Mouse (Mus musculus) spleen, postnatal 4 days (tissue): ENCODE measurements around the gene Hist1h1d.
"Not testable (repeated sequence)": the region's sequence is repeated elsewhere in the genome, so short reads cannot be mapped to it uniquely, and the experiment has no call there.

Source experiments
- DNase-seq, 2 experiments: peaks; one replicate each; pipeline ENCODE4 v3.0.0; 2022; ENCODE audit warnings: low spot score in 2 of 2

Hist1h1d gene

DNA sequence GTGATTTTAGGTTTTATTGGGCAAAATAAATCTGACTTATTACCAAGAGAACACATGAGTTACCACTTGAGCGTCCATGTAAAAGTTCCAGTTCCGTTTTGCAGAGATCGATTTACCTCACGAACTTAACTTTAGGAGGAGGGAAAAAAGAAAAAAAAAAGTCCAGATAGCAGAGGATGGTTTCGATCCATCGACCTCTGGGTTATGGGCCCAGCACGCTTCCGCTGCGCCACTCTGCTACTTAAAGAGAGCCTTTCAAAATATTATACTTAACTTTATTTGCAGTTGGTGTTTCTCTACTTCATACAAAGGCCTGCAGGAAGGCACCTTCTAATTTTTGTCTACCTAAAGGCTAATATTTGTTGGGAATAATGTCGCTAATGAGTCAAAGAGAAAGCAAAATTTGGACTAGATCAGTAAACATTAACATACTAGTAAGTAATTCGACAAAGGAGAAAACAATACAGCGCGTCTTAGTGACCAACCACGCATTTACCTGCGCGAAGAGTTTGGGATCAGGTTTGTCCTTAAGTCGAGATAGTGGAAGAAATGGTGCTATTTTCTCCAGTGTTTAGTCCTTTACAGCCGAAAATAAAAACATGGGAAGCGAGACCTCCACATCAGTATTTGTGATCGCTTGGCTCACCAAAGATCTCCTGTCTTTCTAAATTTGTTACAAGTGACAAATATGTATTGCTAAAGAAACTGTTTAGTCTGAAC is 22.7 kb upstream of the Hist1h1d start:
- peak; percentile 72 to 84 for DNase-seq

DNA sequence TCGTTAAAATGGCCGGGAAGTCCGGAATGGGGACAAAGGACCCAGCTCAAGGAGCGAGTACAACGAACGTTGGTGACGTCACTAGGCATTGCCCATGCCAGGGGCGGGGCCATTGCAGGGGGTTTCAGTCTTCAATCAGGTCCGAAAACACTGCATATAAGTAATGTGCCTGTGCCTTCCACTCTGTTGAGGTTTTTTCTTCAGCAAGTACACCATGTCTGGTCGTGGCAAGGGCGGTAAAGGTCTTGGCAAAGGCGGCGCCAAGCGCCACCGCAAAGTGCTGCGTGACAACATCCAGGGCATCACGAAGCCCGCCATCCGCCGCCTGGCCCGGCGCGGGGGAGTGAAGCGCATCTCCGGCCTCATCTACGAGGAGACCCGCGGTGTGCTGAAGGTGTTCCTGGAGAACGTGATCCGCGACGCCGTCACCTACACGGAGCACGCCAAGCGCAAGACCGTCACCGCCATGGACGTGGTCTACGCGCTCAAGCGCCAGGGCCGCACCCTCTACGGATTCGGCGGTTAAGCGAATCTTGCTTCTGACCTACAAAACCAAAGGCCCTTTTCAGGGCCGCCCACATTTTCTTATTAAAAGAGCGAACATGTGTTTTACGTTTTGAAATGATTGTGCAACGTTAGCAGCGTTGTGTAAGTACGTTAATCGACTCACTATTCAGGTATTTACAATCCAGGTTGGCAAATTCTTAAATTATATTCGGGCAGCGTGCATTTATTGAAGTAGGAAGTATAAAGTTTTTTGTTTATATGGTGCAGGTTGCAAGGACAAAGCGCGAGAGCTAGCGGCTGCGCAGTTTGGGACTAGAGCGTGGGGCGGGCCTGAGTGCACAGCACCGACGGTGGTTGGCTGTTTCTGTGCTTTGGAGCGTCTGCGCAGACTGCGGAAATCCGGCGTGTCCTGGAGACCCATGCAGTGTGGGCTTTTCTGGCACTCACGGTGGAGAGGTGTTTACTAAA is 21.9 kb upstream of the Hist1h1d start, which contains the start of gene Hist1h4h:
Gene Hist1h4h (plus strand): TSS at position 150 of the 975 bp plus-strand sequence.
- peak; percentile 97 for DNase-seq

DNA sequence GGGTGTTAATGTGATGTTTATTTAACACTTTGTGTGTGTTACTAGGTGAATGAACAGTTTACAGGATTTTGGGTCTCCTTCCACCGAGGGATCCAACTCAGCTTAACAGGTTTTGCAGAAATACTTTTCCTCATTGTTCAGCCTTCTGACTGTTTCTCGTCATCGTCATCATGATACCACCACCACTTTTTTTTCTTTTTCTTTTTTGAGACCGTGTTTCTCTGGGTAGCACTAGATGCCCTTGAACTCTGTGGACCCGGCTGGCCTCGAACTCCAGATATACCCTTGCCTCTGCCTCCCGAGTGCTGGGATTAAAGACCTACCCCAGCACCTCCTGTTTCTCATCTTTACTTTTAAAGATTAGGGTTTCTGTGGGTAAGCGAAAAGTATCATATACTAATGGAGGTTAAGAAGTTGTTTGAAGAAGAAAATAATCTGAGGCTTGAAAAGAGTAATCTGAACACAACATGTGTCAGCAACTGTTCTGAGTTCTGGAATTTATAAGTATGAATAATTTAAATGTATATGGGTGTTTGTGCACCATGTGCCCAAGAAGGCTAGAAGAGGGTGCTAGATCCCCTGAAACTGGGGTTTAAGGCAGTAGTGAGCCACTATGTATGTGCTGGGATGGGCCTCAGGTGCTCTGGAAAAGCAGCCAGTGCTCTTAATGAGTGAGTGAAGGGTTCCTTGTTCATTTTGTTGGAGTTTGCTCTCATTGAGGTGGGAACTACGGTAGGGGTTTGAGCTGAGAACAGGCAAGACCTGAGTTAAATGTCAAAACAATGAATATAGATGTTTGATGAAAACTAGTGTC is 20.6 kb upstream of the Hist1h1d start:
- peak; percentile 51 to 71 for DNase-seq

DNA sequence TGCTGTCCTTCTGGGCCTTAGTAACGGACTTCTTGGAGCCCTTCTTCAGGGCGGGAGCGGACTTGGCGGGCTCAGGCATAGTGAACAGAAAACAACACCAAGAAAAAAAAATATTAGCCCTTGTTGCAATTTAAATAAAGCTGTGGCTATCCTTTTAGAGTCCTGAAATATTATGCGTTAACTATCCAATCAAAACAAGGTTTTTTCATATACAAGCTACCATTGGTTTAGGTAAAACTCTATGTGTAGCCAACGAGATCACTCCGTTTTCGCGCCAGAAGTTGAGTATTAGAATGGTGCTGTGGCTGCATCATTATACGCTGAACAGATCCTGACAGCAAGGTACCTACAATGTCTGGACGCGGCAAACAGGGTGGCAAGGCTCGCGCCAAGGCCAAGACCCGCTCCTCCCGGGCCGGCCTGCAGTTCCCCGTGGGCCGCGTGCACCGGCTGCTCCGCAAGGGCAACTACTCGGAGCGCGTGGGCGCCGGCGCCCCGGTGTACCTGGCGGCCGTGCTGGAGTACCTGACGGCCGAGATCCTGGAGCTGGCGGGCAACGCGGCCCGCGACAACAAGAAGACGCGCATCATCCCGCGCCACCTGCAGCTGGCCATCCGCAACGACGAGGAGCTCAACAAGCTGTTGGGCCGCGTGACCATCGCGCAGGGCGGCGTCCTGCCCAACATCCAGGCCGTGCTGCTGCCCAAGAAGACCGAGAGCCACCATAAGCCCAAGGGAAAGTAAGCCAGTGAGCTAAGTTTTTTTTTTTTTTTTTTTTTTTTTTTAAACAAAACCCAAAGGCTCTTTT is 19.3 kb upstream of the Hist1h1d start, which contains the start of gene Hist1h2af:
Gene Hist1h2af (plus strand): TSS at position 347 of the 808 bp plus-strand sequence.
- DNase-seq: peak; percentile 83 to 88

DNA sequence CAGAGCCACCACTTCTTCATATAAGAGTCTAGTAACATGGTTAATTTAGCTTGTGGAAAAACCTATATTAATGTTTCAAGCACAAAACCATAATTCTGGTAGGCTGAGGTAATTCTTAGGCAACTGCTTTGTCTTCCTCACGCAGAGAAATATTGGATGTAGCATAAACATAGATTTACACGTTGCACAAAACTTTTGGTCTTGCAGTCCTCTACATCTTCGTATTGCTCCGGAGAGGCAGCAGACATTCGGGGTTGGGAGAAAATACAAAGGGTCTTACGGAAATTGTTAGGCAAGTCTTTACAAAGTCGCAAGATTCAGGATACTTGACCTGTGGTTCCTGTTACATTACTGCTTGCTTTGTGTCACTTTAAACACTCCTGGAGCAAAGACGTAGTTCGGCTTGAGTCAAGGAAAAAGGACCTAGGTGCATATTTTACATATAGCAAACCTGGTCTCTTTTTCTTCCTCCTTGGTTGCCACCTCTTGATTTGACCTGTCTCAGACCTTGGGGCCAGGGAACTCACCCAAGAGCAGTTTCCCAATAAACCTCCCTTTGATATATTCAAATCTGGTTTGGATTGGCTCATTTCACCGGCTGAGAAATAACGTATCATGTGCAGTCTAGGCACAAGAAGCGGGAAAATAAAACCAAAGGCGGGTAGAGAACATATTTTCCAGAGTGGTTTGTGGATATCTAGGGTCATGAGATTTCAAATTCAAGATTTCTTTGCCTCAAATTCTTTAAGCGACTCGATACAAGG is 18.5 kb upstream of the Hist1h1d start:
- peak; percentile 57 to 76 for DNase-seq

DNA sequence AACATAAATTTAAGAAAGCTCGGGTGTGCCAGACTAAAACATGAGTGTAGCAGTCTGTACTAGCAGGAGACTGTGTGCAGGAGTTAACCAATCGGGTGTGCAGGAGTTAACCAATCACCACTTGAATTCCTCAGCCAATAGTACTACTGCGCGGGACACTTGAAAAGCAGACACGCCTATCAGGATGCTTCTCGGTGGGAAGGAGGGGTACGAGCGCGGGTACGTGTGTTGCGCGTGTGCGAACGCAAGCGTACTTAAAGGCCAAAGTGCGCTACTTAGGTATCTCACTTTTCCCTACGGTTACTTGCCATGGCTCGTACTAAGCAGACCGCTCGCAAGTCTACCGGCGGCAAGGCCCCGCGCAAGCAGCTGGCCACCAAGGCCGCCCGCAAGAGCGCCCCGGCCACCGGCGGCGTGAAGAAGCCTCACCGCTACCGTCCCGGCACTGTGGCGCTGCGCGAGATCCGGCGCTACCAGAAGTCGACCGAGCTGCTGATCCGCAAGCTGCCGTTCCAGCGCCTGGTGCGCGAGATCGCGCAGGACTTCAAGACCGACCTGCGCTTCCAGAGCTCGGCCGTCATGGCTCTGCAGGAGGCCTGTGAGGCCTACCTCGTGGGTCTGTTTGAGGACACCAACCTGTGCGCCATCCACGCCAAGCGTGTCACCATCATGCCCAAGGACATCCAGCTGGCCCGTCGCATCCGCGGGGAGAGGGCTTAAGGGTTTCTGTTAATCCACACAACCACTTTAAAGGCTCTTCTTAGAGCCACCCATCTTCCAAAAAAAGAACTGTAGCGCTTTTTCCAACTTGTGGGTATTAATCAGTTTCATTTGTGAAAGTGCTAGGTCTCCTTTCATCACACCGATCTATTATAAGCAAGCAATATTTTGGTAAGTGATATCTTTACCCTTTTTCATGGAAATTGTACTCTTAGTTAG is 17.7 kb upstream of the Hist1h1d start, which contains the start of gene Hist1h3g:
Gene Hist1h3g (plus strand): TSS at position 286 of the 939 bp plus-strand sequence.
- DNase-seq: peak; percentile 89 to 93

DNA sequence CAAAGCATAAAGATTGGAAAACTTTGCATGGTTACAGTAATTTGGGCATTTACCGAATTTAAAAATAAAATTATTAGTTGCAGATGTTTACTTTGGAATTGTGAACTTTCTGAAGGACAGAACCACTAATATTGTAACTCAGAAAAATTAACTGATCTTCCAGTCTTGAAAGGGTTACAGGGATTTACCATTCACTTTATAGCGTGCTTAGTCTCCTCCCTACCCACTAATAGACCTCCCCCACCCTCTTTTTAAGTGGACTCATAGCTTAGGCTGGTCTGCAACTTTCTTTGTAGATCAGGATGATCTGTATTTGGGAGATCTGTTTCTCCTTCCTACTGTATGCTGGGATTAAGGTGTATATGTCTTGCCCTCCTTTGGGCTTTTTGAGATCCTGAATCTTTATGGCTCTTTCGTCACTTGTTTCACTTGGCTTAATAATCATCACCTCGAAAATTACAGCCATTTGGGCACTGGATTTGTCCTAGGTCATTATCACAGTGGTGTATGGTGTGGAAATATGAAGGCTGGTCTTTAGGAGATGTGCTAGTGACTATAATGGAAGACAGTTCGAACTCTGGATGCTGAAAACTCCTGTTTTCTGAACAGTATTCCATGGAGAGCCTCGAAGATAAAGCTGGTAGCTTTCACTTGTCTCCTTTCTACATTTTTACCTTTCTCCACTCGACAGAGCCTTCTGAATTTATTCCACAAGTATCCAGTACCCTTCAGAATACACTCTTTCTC is 16.8 kb upstream of the Hist1h1d start:
- DNase-seq: peak in 1 of 2 experiments; percentile 17

DNA sequence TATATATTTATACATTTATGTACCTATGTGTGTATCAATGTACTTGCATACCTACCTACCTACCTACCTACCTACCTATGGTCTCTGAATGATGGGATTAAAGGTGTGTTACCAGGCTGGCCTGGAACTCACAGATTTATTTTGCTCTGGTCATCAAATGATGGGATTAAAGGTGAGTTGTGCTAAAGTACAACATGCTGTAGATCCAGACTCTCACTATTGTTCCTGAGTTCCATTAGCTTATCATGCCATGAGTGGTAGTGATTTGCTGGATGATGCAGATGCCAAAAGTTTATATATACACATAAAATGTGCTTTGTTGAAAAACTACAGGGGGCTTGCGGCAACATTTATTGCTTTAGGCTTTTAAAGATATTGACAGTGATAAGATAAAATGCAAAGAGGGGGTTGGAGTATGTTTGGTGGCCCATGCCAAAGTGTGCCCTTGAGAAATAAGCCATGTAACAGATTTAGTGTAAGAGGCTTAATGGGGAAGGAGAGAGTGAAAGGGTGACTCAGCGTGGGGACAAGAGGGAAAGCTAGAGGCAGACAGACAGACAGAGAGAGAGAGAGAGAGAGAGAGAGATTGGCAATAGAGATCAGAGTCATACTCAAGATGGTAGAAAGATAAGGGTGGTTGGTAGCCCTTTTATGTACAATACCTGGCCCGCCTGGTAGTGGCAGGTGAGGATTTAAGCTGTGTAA is 15.9 kb upstream of the Hist1h1d start:
- DNase-seq: no peak

DNA sequence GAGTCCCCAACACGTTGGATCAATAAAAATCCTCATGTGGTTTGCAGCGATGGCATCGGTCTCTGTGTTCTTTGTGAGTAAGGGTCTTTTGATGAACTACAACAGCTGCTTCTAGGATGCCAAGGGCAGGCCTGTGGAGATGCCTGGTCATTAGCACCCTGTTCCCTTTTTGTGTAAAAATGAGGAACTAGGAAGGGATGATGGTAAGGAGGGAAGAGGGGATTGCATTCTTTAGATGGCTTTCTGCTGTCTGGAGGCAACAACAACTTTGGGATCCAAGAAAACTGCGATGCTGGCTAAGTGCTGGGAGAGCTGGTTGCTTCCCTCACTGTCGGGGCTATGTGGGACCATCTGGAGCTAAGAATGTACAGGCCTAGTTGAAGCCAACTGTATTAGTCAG is 14.8 kb upstream of the Hist1h1d start:
- DNase-seq: no peak

DNA sequence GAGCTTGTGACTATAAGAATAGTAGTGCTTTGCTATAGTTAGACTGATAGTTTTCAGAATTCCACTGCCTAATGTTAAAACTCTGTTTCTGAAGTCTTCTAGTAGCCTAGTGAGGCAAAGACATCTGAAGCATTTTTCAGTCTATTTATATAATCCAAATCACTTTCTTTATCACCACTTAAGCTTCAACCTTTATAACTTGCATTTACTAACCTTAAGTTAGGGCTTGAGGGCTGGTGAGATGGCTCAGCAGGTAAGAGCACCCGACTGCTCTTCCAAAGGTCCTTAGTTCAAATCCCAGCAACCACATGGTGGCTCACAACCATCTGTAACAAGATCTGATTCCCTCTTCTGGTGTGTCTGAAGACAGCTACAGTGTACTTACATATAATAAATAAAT is 13.2 kb upstream of the Hist1h1d start:
- not testable (repeated sequence) for DNase-seq

DNA sequence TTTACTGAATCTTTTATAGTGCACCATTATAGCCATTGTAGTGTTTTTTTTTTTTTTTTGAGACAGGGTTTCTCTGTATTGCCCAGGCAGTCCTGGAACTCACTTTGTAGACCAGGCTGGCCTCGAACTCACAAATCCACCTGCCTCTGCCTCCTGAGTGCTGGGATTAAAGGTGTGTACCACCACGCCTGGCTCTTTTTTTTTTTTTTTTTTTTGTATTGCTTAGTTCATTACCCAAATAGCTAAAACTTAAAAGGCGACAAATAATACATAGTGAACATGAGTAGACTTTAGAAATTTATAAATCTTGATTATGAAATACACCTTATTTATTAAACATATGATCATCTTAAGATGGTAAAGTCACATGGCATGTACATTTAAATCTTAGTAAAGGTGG is 11.6 kb upstream of the Hist1h1d start:
- DNase-seq: no peak

DNA sequence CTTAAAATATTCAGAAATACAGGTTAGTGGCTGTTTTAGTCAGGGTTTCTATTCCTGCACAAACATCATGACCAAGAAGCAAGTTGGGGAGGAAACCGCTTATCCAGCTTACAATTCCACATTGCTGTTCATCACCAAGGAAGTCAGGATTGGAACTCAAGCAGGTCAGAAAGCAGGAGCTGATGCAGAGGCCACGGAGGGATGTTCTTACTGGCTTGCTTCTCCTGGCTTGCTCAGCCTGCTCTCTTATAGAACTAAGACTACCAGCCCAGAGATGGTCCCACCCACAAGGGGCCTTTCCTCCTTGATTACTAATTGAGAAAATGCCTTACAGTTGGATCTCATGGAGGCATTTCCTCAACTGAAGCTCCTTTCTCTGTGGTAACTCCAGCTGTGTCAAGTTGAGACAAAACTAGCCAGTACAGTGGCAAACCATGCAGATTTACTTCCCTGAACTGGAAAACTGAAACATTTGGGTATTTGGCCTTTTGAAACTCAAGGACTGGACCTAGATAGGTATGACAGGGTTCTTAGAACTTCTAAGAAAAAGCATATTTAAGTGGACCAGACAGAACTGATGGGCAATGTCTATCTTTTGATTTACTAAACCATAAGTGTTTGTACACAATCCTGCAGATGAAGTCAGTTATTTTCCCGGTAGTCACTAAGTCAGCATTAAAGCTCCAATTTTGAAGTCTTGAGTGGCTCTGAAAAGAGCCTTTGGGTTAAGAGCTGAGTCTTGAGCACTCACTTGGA is 10.7 kb upstream of the Hist1h1d start:
- peak; percentile 31 to 66 for DNase-seq

DNA sequence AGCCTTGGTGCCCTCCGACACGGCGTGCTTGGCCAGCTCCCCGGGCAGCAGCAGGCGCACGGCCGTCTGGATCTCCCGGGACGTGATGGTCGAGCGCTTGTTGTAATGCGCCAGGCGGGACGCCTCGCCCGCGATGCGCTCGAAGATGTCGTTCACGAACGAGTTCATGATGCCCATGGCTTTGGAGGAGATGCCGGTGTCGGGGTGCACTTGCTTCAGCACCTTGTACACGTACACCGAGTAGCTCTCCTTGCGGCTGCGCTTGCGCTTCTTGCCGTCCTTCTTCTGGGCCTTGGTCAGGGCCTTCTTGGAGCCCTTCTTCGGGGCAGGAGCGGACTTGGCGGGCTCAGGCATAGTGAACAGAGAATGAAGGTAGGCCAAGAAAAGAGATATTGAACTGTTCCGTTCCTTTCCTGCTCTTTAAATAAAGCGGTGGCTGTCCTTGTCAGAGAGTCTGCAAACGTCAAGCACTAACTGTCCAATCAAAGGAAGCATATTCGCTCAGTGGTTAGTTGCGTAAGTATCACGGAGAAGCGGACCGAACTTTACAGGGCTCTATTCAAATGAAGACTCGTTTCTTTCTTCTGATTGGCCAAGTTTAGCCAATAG is 10.0 kb upstream of the Hist1h1d start, which contains the start of gene Hist1h2bh:
Gene Hist1h2bh (minus strand): TSS at position 394 of the 609 bp plus-strand sequence.
- DNase-seq: peak; percentile 81 to 90

DNA sequence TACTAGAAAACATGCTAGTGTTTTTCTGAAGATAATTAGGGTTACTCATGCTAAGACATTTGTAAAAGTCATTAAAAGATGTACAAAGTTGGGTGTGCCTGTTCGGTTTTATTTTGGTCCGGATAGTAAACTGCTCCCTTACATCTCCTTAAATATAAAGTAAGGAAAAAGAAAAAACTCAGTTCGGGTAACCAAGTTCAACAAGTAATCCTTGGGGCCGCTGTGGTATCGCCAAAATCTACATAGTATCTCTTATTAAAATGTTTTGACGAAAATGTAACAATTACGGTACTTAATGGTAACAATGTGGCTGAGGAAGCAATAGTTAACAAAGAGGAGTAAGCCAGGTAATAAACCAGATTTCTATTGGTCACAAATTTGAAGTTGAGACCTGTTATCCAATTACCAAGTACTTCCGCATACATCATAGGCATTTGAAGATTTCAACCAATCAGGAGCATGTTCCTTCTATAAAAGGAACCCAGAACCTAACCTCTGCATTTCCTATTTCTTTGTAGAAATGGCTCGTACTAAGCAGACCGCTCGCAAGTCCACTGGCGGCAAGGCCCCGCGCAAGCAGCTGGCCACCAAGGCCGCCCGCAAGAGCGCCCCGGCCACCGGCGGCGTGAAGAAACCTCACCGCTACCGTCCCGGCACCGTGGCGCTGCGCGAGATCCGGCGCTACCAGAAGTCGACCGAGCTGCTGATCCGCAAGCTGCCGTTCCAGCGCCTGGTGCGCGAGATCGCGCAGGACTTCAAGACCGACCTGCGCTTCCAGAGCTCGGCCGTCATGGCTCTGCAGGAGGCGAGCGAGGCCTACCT is 8.9 kb upstream of the Hist1h1d start, which contains the start of gene Hist1h3f:
Gene Hist1h3f (plus strand): TSS at position 88 of the 822 bp plus-strand sequence.
- DNase-seq: peak; percentile 85 to 93

DNA sequence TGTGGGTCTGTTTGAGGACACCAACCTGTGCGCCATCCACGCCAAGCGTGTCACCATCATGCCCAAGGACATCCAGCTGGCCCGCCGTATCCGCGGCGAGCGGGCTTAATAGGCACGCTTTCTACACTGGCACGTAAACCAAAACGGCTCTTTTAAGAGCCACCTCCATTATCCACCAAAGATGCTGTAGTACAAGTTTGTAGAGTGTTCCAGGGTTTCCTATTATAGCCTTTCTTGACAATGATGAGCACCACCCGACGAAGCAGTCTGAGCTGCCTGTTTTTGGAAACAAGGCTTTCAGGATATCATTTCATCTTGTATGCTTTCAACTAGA is 8.3 kb upstream of the Hist1h1d start:
- DNase-seq: peak; percentile 24 to 70
